Mouse (Mus musculus) adrenal gland, postnatal 10 days (tissue): ENCODE measurements around the gene Mael. TPM values are rescaled to one million over a fixed set of nuclear protein-coding genes. Genes with fewer than 3 reads are reported as not detected.
A peak's percentile ranks its signal among the peaks of the same experiment; 100 is the strongest.

Experiments
- DNase-seq: peaks from one replicate; pipeline ENCODE4 v3.0.0; 2021; ENCODE audit warnings: mixed read lengths
- long read RNA-seq, 2 experiments: library from polyadenylated mRNA; stranded (forward); transcript quantifications; one replicate each; pipeline ENCODE4 v2.0.0; 2021
- total RNA-seq, 2 experiments: library from RNA; stranded (reverse); gene quantifications; 2 replicates each; pipeline ENCODE4 v1.2.3; 2021

The Mael gene
- total RNA-seq, result not detected
- long read RNA-seq, experiment 1, result 0 reads
- long read RNA-seq, experiment 2, result 0 reads

- DNase-seq, result no peak
Measured at GRCm38 (mm10) chr1:166238315-166238969, at the start of gene Mael. Gene Mael, minus strand, starts transcription at chr1:166238747.

- no peak for DNase-seq
Measured at GRCm38 (mm10) chr1:166286231-166286630, 47.7 kb upstream of the Mael start.

GRCm38 (mm10) chr1:166284390-166284789, 45.8 kb upstream of the Mael start:
- no peak for DNase-seq

GRCm38 (mm10) chr1:166283451-166283850, 44.9 kb upstream of the Mael start:
- DNase-seq, result no peak

- peak; percentile 38 for DNase-seq
Measured at GRCm38 (mm10) chr1:166282597-166283210, 44.2 kb upstream of the Mael start.

GRCm38 (mm10) chr1:166281836-166282235, 43.3 kb upstream of the Mael start:
- DNase-seq, result no peak

- no peak for DNase-seq
Measured at GRCm38 (mm10) chr1:166281287-166281686, 42.7 kb upstream of the Mael start.

GRCm38 (mm10) chr1:166280566-166280965, 42.0 kb upstream of the Mael start:
- peak; percentile 64 for DNase-seq

GRCm38 (mm10) chr1:166279580-166280206, 41.1 kb upstream of the Mael start:
- DNase-seq, result no peak

- DNase-seq, result peak; percentile 63
Measured at GRCm38 (mm10) chr1:166278786-166279185, 40.2 kb upstream of the Mael start.

GRCm38 (mm10) chr1:166268218-166268617, 29.7 kb upstream of the Mael start:
- no peak for DNase-seq

- DNase-seq, result no peak
Measured at GRCm38 (mm10) chr1:166266918-166267317, 28.4 kb upstream of the Mael start.

- no peak for DNase-seq
Measured at GRCm38 (mm10) chr1:166266001-166266705, 27.6 kb upstream of the Mael start.

GRCm38 (mm10) chr1:166259526-166259925, 21.0 kb upstream of the Mael start:
- no peak for DNase-seq

- no peak for DNase-seq
Measured at GRCm38 (mm10) chr1:166256898-166257297, 18.4 kb upstream of the Mael start.

- no peak for DNase-seq
Measured at GRCm38 (mm10) chr1:166256302-166256701, 17.8 kb upstream of the Mael start.

GRCm38 (mm10) chr1:166255651-166256050, 17.1 kb upstream of the Mael start:
- DNase-seq, result peak; percentile 11

- DNase-seq, result no peak
Measured at GRCm38 (mm10) chr1:166255091-166255490, 16.5 kb upstream of the Mael start.

- peak; percentile 80 for DNase-seq
Measured at GRCm38 (mm10) chr1:166253898-166254894, 15.6 kb upstream of the Mael start, which contains the start of gene Ildr2. Gene Ildr2, plus strand, starts transcription at chr1:166254139.

- no peak for DNase-seq
Measured at GRCm38 (mm10) chr1:166244285-166244684, 5.7 kb upstream of the Mael start.

- no peak for DNase-seq
Measured at GRCm38 (mm10) chr1:166214181-166214580, 24.4 kb downstream of the Mael start.
